Mouse (Mus musculus) midbrain, embryonic 16.5 days (tissue): ENCODE data around the gene Bhlha9. TPM values are rescaled to one million over a fixed set of nuclear protein-coding genes. Genes with fewer than 3 reads are reported as not detected.

Experiments used
- ATAC-seq: fragments of 200-750 bp; cut with Nextera tagmentation; 2 replicates; pipeline ENCODE4 v1.8.0; 2017; ENCODE audit warnings: moderate TSS enrichment
- H3K27ac ChIP-seq: fragments of 300-500 bp; sonication (generic); 2 replicates; pipeline ENCODE4 v1.5.1; 2014; ENCODE audit warnings: mild to moderate bottlenecking, low read length, mixed read lengths
- H3K27me3 ChIP-seq: fragments of 300-500 bp; sonication (generic); 2 replicates; pipeline ENCODE4 v1.6.1; 2014; ENCODE audit warnings: low read depth, low read length, mixed read lengths; ENCODE audit not compliant: control insufficient read depth, insufficient read depth
- H3K36me3 ChIP-seq: fragments of 300-500 bp; sonication (generic); 2 replicates; pipeline ENCODE4 v1.6.1; 2014; ENCODE audit warnings: mild to moderate bottlenecking, low read length, moderate library complexity, mixed read lengths; ENCODE audit not compliant: control insufficient read depth, insufficient read depth
- H3K4me1 ChIP-seq: fragments of 300-500 bp; sonication (generic); 2 replicates; pipeline ENCODE4 v1.6.1; 2014; ENCODE audit warnings: mild to moderate bottlenecking, low read length, mixed read lengths; ENCODE audit not compliant: control insufficient read depth, insufficient read depth
- H3K4me2 ChIP-seq: fragments of 300-500 bp; sonication (generic); 2 replicates; pipeline ENCODE4 v1.6.1; 2014; ENCODE audit warnings: mild to moderate bottlenecking, low read length, mixed read lengths
- H3K4me3 ChIP-seq: fragments of 300-500 bp; sonication (generic); 2 replicates; pipeline ENCODE4 v1.5.1; 2014; ENCODE audit warnings: low read depth, mild to moderate bottlenecking, low read length, moderate library complexity, mixed read lengths
- H3K9ac ChIP-seq: fragments of 300-500 bp; sonication (generic); 2 replicates; pipeline ENCODE4 v1.6.1; 2014; ENCODE audit warnings: low read depth, low read length, mixed read lengths
- H3K9me3 ChIP-seq: fragments of 300-500 bp; sonication (generic); replicated peaks from 2 replicates; pipeline ENCODE4 v1.6.1; 2014; ENCODE audit warnings: mild to moderate bottlenecking, low read length, mixed read lengths; ENCODE audit not compliant: control insufficient read depth, poor library complexity, severe bottlenecking
- WGBS: fragments of 180-500 bp; shearing (Covaris S2); extraction: QIAGEN DNeasy Blood & Tissue Kit; methylation state at CpG from one replicate; pipeline ENCODE4 v1.1.7; 2014; 5-methylcytosine and 5-hydroxymethylcytosine counted together
- polyA plus RNA-seq: library from polyadenylated mRNA; unstranded; fragments of >200 nt; fragmentation: Nextera tagmentation; extraction: Ambion mirVana; gene quantifications from 2 replicates; pipeline ENCODE4 v1.2.1, GENCODE M21; 2015

The Bhlha9 gene
- polyA plus RNA-seq, 1 experiment from 2014 or later = 1.9 TPM

- 0 out of 2 replicates have a peak, but pooled peaks cover 2% of the 10 kb centered on the region for H3K4me1 ChIP-seq
- no peaks in the 10 kb centered on the region for H3K27me3 ChIP-seq
- H3K36me3 ChIP-seq = no peaks in the 10 kb centered on the region
- H3K9ac ChIP-seq = no peak overlapping the region
- no peak overlapping the region for H3K27ac ChIP-seq
- 70% methylated on average over 1 of the region's 1 CpGs for WGBS
- ATAC-seq = no peak
- H3K4me3 ChIP-seq = no peak overlapping the region
- H3K4me2 ChIP-seq = no peak overlapping the region
- H3K9me3 ChIP-seq = 0 out of 2 replicates have a peak, but pooled peaks cover 2% of the 10 kb centered on the region
These were observed 36.6 kb downstream of the Bhlha9 start for GRCm38 (mm10) chr11:76708881-76709280.

- 0 out of 2 replicates have a peak, but pooled peaks cover 2% of the 10 kb centered on the region for H3K9me3 ChIP-seq
- H3K36me3 ChIP-seq = no peaks in the 10 kb centered on the region
- H3K4me2 ChIP-seq = no peak overlapping the region
- H3K9ac ChIP-seq = no peak overlapping the region
- H3K27me3 ChIP-seq = no peaks in the 10 kb centered on the region
- ATAC-seq = no peak
- 0 out of 2 replicates have a peak, but pooled peaks cover 2% of the 10 kb centered on the region for H3K4me1 ChIP-seq
- 22% methylated on average over 11 of the region's 17 CpGs for WGBS
- H3K27ac ChIP-seq = no peak overlapping the region
- H3K4me3 ChIP-seq = no peak overlapping the region
These were observed 37.6 kb downstream of the Bhlha9 start for GRCm38 (mm10) chr11:76709625-76710452.

GRCm38 (mm10) chr11:76717000-76717399 lies 44.7 kb downstream of the Bhlha9 start:
- Histone ChIP-seq H3K9me3 (no peaks in the 10 kb centered on the region), H3K4me3 (no peak overlapping the region), H3K9ac (no peak overlapping the region), H3K27ac (no peak overlapping the region), H3K27me3 (no peaks in the 10 kb centered on the region), H3K4me2 (no peak overlapping the region), H3K36me3 (no peaks in the 10 kb centered on the region), H3K4me1 (no peaks in the 10 kb centered on the region)
- no peak for ATAC-seq
- 82% methylated on average over 4 of the region's 4 CpGs for WGBS

Other genes with a start within 250 kb of the Bhlha9 start
- gene Abr, start 50.2 kb upstream of the Bhlha9 start, polyA plus RNA-seq = 110 and 116 TPM in 2 replicates
- 0.21 and 0.24 TPM in 2 replicates for gene Trarg1, start 7.3 kb downstream of the Bhlha9 start, polyA plus RNA-seq
- 26.4 and 28.3 TPM in 2 replicates for gene Gosr1, start 91.1 kb downstream of the Bhlha9 start, polyA plus RNA-seq
- gene Cpd, start 174.5 kb downstream of the Bhlha9 start, polyA plus RNA-seq = 6.1 and 6.2 TPM in 2 replicates
- not detected in 2 replicates for gene Tmigd1, start 229.7 kb downstream of the Bhlha9 start, polyA plus RNA-seq